Mouse (Mus musculus) embryonic facial prominence, embryonic 14.5 days (tissue): ENCODE results near the gene Paf1. TPM values are rescaled to one million over a fixed set of nuclear protein-coding genes. Genes with fewer than 3 reads are reported as not detected.

Experiments
- ATAC-seq: fragments of 200-750 bp; cut with Nextera tagmentation; 2 replicates; pipeline ENCODE4 v1.8.0; 2017; ENCODE audit warnings: low read depth, moderate number of reproducible peaks, moderate TSS enrichment
- DNase-seq: peaks from one replicate; pipeline ENCODE4 v3.0.0-alpha.2; 2015; ENCODE audit warnings: low spot score
- H3K27ac ChIP-seq: fragments of 300-500 bp; sonication (generic); replicated peaks from 2 replicates; pipeline ENCODE4 v1.5.1; 2014; ENCODE audit warnings: low read depth, mild to moderate bottlenecking, low read length, moderate library complexity
- H3K27me3 ChIP-seq: fragments of 300-500 bp; sonication (generic); replicated peaks from 2 replicates; pipeline ENCODE4 v1.6.1; 2014; ENCODE audit warnings: low read length; ENCODE audit not compliant: control insufficient read depth, insufficient read depth
- H3K36me3 ChIP-seq: fragments of 300-500 bp; sonication (generic); 2 replicates; pipeline ENCODE4 v1.6.1; 2014; ENCODE audit warnings: low read length, mixed read lengths; ENCODE audit not compliant: control insufficient read depth, insufficient read depth
- H3K4me1 ChIP-seq: fragments of 300-500 bp; sonication (generic); 2 replicates; pipeline ENCODE4 v1.6.1; 2014; ENCODE audit warnings: antibody characterized with exemption, low read length; ENCODE audit not compliant: control insufficient read depth, insufficient read depth
- H3K4me2 ChIP-seq: fragments of 300-500 bp; sonication (generic); 2 replicates; pipeline ENCODE4 v1.6.1; 2014; ENCODE audit warnings: low read depth, mild to moderate bottlenecking, low read length, moderate library complexity, mixed read lengths
- H3K4me3 ChIP-seq: fragments of 300-500 bp; sonication (generic); 2 replicates; pipeline ENCODE4 v1.5.1; 2014; ENCODE audit warnings: low read depth, mild to moderate bottlenecking, low read length
- H3K9ac ChIP-seq: fragments of 300-500 bp; sonication (generic); 2 replicates; pipeline ENCODE4 v1.6.1; 2014; ENCODE audit warnings: low read depth, mild to moderate bottlenecking, low read length, moderate library complexity, mixed read lengths
- H3K9me3 ChIP-seq: fragments of 300-500 bp; sonication (generic); 2 replicates; pipeline ENCODE4 v1.6.1; 2016; ENCODE audit warnings: low read length; ENCODE audit not compliant: control insufficient read depth
- WGBS: fragments of 180-500 bp; shearing (Covaris S2); extraction: QIAGEN DNeasy Blood & Tissue Kit; methylation state at CpG from one replicate; pipeline ENCODE4 v1.1.7; 2014; 5-methylcytosine and 5-hydroxymethylcytosine counted together
- polyA plus RNA-seq: library from polyadenylated mRNA; unstranded; fragments of >200 nt; fragmentation: Nextera tagmentation; extraction: Ambion mirVana; gene quantifications from 2 replicates; pipeline ENCODE4 v1.2.1, GENCODE M21; 2014

The Paf1 gene
- polyA plus RNA-seq, 1 experiment from 2014 or later, result 54.1 TPM

DNA sequence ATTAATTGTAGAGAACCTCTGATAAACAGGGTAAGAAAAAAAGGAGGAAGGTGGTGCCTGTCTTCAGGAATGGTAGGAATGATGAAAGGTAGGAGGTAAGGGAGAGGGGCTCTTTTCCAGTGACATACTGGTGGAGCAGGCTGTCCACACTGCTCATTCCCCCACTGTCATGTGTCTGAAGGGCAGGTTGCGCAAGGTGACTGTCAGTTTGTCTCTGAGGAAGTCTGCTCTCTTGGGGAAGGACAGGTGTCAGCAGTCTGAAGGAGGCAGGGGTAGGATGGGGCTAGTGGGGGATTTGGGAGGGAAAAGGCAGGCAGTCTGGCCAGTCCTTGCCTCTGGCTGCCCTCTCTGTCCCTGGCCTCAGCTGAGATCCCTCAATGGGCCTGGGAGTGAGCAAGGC, 8.3 kb downstream of the Paf1 start:
- no peaks in the 10 kb centered on the region for H3K4me1 ChIP-seq
- 85% methylated on average over 1 of the region's 1 CpGs for WGBS

DNA sequence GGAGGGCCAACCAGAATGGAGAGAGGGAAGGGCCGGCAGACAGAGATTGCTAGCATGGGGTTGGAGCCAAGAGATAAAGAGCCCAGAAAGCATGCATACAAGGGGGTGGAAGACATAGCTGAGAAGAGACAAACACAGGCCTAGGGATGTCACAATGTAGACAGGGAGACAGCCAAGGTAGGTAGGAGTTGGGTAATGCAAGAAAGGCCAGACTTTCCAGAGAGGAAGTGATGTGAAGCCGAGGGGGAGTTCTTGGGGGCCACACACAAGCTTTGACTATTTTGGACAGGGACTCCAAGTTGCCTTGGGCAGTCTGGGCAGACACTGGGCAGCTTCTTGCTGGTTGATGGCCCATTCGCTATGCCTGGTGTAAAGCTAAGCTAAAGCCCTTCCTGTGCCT, 9.2 kb downstream of the Paf1 start:
- H3K9me3 ChIP-seq, result no peaks in the 10 kb centered on the region
- H3K36me3 ChIP-seq, result peaks cover 98% of the 10 kb centered on the region
- WGBS, result 78% methylated on average over 3 of the region's 3 CpGs

More for the DNA sequence above, 8.3 kb downstream of the Paf1 start:
- no peak overlapping the region for H3K4me2 ChIP-seq
- H3K27me3 ChIP-seq, result no peaks in the 10 kb centered on the region
- H3K27ac ChIP-seq, result no peak overlapping the region
- ATAC-seq, result no peak
- H3K9me3 ChIP-seq, result no peaks in the 10 kb centered on the region
- H3K4me3 ChIP-seq, result no peak overlapping the region
- H3K36me3 ChIP-seq, result peaks cover 98% of the 10 kb centered on the region
- no peak for DNase-seq
- no peak overlapping the region for H3K9ac ChIP-seq

DNA sequence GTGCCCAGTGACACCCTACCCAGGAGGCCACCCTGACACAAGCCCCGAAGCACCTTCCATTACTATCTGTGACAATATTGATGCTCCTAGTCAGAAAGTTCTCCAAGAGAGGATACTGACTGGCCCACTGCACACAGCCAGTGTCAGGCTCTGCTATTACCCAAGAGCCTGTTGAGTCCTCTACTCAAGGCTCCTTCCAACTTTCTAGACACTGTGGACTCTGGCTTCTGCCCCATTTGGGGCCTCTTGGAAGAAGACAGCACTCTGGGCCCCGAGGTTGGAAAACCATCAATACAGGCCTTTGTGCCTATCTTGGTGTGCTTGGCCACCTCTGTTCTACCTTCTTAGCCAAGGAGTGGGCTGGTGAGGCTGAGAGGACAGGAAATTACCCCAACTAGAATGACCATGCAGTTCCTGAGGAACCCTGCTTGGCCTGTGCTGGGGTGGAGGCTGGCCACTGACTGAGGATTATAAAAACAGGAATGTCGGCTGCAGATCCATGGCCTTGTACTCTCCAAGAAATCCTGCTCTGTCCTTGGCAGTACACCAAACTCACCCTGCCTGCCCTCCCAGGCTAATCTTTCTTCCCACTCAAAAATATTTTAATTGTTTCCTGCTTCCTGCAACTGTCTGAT, 18.2 kb downstream of the Paf1 start:
- no peak overlapping the region for H3K4me3 ChIP-seq
- H3K4me2 ChIP-seq, result no peak overlapping the region
- H3K27ac ChIP-seq, result no peak overlapping the region
- ATAC-seq (no peak), DNase-seq (no peak)
- H3K36me3 ChIP-seq, result peaks cover 85% of the 10 kb centered on the region
- 85% methylated on average over 3 of the region's 3 CpGs for WGBS
- H3K4me1 ChIP-seq, result no peaks in the 10 kb centered on the region
- no peaks in the 10 kb centered on the region for H3K27me3 ChIP-seq
- H3K9ac ChIP-seq, result no peak overlapping the region
- no peaks in the 10 kb centered on the region for H3K9me3 ChIP-seq

More for the DNA sequence above, 9.2 kb downstream of the Paf1 start:
- Histone ChIP-seq H3K4me1 (no peaks in the 10 kb centered on the region), H3K27ac (no peak overlapping the region), H3K27me3 (no peaks in the 10 kb centered on the region), H3K4me3 (no peak overlapping the region), H3K9ac (no peak overlapping the region), H3K4me2 (no peak overlapping the region)
- no peak for ATAC-seq
- DNase-seq, result no peak

DNA sequence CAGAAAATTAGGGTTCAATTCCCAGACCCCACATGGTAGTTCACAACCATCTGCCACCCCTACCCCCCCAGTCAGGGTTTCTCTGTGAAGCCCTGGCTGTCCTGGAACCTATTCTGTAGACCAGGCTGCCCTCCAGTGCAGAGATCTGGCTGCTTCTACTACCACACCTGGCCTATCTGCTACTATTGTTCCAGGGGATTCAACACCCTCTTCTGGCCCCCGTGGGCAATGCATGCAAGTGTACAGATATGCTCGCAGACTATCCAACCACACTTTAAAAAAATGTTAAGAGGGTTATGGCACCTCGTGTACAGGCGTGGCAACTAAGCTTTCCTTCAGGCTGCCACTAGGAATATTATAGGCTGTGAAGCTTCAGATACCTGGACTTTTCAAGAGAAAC, 20.1 kb downstream of the Paf1 start:
- no peaks in the 10 kb centered on the region for H3K9me3 ChIP-seq
- no peak overlapping the region for H3K9ac ChIP-seq
- no peak overlapping the region for H3K4me3 ChIP-seq
- DNase-seq (no peak), ATAC-seq (no peak)
- H3K36me3 ChIP-seq, result peaks cover 85% of the 10 kb centered on the region
- H3K27me3 ChIP-seq, result no peaks in the 10 kb centered on the region
- WGBS, result 87% methylated on average over 4 of the region's 4 CpGs
- no peak overlapping the region for H3K27ac ChIP-seq
- no peaks in the 10 kb centered on the region for H3K4me1 ChIP-seq
- H3K4me2 ChIP-seq, result no peak overlapping the region

DNA sequence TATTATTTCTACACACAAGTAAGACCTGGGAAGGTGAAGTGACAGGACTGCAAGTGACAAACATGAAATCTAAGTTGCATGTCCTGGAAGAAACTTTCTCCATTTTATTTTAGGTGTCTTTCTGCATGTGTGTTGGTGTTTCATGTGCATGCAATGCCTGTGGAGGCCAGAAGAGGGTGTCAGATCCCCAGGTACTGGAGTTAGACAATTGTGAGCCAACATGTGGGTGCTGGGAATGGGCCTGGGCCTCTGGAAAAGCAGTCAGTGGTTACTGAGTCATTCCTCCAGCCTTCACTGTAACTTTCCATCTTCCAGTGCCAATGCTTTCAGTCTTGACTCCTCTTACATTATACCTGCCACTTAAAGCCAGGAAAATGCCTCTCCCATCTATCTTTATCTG, 24.6 kb downstream of the Paf1 start:
- no peaks in the 10 kb centered on the region for H3K9me3 ChIP-seq
- no peaks in the 10 kb centered on the region for H3K27me3 ChIP-seq
- no peak overlapping the region for H3K27ac ChIP-seq
- ATAC-seq (no peak), DNase-seq (no peak)
- no peaks in the 10 kb centered on the region for H3K4me1 ChIP-seq
- peaks cover 95% of the 10 kb centered on the region for H3K36me3 ChIP-seq
- H3K4me2 ChIP-seq, result no peak overlapping the region
- no peak overlapping the region for H3K4me3 ChIP-seq
- H3K9ac ChIP-seq, result no peak overlapping the region

DNA sequence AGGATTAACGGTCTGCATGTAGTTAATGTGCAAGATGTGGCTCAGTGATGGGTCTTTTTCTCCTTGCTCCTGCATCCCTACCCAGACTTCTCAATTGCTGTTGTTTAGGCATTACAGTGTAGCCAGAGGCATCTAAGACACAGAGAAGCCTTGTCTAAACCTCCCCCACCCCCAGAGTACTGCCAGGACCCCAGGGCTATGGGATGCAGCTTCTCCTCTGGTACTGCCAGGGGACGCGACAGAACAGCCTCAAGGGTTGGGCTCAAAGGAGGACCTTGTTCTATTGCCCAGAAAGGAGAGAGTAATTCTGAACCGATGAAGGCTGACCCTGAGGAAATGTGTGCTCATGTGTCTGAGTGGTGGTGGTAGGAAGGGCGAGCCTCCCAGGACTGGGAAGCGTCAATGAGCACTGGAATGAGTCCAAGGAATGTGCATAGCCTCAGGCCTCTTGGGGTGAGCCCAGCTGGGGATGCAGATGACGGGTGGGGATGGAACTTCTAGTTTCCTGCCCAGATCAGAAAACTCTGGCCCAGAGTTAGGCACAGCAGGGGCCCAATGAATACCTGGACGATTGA, 25.4 kb downstream of the Paf1 start:
- Histone ChIP-seq H3K9me3 (no peaks in the 10 kb centered on the region), H3K4me1 (no peaks in the 10 kb centered on the region), H3K4me3 (no peak overlapping the region), H3K36me3 (peaks cover 95% of the 10 kb centered on the region), H3K9ac (no peak overlapping the region), H3K27ac (0 out of 2 replicates have a peak overlapping the region, but pooled peaks have one; percentile 6), H3K4me2 (no peak overlapping the region), H3K27me3 (no peaks in the 10 kb centered on the region)
- DNase-seq, result peak; percentile 56
- ATAC-seq, result peak; percentile 57; the same call in 1 of the 2 replicates
- 59% methylated on average over 8 of the region's 8 CpGs for WGBS

DNA sequence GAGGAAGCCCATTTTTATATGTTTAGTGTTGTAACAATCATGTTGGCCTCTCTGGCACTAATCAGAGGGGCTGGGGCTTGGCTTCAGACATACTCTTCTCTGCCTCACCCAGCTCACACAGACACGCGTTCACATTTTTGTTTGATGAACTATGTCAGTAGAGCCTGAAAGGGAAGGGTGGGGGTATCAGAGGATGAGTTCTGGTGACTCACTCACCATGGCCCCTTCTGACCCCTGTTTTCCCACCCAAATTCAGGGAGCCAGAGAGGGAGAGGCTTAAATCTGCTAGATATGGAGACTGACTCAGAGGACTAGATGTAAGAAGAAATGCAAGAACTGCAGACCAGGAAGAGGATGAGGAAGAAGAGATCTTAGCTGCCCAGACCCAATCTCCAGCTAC, 26.7 kb downstream of the Paf1 start:
- Histone ChIP-seq H3K4me3 (no peak overlapping the region), H3K27ac (no peak overlapping the region), H3K9me3 (no peaks in the 10 kb centered on the region), H3K4me1 (no peaks in the 10 kb centered on the region), H3K36me3 (peaks cover 90% of the 10 kb centered on the region), H3K4me2 (no peak overlapping the region), H3K27me3 (no peaks in the 10 kb centered on the region), H3K9ac (no peak overlapping the region)
- no peak for ATAC-seq
- no peak for DNase-seq
- 82% methylated on average over 2 of the region's 2 CpGs for WGBS

DNA sequence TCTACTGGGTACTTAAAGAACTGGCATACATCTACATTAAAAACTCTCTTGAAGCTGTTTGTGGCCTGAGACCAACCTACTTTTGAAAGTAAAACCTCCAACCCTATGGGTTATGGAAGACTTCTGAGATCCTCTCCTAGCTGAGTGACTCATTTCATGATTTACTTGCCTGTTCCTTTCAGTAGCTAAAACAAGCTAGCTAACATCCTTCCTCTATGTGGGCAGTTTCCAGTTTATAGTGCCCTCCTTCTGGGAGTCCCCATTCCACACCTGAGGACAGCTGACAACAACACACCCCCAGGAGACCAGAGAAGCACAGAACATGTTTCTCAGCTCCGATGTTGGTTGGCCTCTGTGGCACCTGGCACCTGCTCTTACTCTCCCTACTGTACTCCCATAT, 30.3 kb downstream of the Paf1 start:
- Histone ChIP-seq H3K4me3 (no peak overlapping the region), H3K9me3 (no peaks in the 10 kb centered on the region), H3K9ac (no peak overlapping the region), H3K36me3 (peaks cover 63% of the 10 kb centered on the region), H3K4me2 (no peak overlapping the region), H3K27ac (no peak overlapping the region), H3K27me3 (no peaks in the 10 kb centered on the region), H3K4me1 (no peaks in the 10 kb centered on the region)
- 93% methylated on average over 1 of the region's 1 CpGs for WGBS
- ATAC-seq (no peak), DNase-seq (no peak)

DNA sequence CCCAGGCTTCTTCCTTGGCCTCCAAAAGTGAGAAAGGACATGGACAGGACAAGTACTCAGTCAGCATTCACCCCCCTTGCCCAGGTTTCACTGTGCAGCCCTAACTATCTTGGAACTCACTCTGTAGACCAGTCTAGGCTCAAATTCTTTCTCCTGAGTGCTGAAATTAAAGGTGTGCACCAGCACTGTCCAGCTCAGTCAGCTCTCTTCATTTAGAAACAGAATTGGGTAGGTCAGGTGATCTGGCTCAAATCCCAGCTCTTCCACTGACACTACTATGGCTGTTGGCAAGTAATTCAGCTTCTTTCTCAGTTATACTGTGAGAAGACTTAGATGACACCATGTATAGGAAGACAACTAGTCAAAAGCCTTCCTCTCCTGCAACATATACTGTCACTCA, 35.0 kb downstream of the Paf1 start:
- no peaks in the 10 kb centered on the region for H3K4me1 ChIP-seq
- H3K27me3 ChIP-seq, result no peaks in the 10 kb centered on the region
- no peak overlapping the region for H3K27ac ChIP-seq
- DNase-seq, result no peak
- H3K36me3 ChIP-seq, result peaks cover 32% of the 10 kb centered on the region
- ATAC-seq, result no peak
- no peak overlapping the region for H3K4me3 ChIP-seq
- no peaks in the 10 kb centered on the region for H3K9me3 ChIP-seq
- H3K4me2 ChIP-seq, result no peak overlapping the region
- no peak overlapping the region for H3K9ac ChIP-seq
